Mouse (Mus musculus) cerebral cortex, adult 2 months (tissue): ENCODE measurements around the gene Ctdsp2.

Experiments used
- WGBS: fragments of 180-500 bp; shearing (Covaris S2); methylation state at CpG from one replicate; pipeline ENCODE4 v1.1.7; 2018; 5-methylcytosine and 5-hydroxymethylcytosine counted together

The Ctdsp2 gene

GRCm38 (mm10) chr10:126991676-126992075, 13.2 kb downstream of the Ctdsp2 start:
- 52% methylated on average over 3 of the region's 3 CpGs for WGBS

DNA sequence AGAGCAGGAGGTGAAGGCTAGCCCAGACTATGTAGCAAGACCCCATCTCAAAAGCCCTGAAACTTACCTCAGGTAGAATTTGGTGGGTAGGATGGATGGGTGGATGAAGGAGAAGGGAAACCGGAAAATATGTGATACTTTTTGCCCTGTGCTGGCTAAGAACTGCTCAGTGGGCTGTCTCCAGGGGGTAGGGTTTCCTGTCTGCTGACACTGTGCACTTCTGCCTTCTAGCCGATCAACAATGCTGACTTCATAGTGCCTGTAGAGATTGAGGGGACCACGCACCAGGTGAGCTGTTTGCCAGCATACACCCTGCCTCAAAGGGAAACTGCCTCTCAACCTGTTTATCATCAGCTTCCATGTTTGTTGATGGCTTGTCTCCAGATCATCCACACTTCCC, 15.1 kb downstream of the Ctdsp2 start:
- WGBS, result 74% methylated on average over 3 of the region's 3 CpGs

DNA sequence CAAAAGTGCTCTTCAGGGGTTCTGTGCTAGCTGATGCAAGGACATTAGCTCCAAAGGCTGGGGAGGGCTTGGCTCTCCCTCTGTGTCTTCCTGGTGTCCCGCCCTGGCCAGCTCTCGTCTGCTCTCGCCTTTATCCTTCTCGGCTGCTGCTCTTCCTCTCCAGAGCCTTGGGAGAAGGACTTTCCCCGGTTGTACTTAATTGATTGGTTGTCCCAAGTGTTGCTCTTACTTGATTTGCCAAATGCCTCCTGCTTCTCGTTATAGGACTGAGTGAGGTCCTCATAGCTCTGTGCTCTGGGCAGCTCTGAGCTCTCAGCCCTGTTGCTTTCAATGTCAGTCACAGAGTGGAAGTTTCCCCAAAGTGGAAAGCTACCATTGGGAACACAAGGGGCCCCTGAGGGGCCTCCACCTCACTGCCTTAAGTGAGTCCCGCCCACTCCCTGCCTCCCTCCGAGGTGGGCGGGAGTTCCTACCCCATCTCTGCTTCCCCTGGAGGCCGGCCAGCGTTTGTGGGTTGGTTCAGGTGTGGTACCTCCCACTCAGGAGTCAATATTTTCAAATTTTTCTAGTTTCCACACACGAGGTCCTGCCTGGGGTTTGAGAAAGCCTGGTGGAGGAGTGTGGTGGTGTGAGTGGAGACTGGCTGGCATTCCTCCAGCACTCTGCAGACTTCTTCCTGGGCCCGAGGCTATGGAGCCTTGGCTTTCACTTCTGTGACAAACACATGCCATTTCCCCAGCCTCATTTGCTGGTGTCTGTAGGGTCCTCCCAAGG, 19.0 kb downstream of the Ctdsp2 start:
- 52% methylated on average over 13 of the region's 13 CpGs for WGBS

DNA sequence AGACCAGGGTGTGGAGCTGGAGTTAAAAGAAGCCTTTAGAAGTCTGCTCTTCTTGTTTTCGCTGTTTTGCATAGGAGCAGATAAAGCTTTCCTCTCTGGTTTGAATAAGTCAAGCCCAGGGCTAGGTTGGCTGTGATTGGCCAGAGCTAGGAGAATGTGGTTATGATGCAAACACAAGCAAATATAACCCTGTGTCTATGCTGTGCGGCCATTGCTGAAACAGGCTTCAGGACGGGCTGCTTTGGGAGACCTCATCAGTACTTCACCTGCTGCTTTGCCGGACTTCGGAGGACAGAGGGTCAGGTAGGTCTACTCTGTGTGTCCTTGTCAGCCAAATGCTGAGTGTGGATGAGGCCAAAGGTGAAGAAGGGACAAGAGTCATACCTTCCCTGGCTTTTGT, 22.0 kb downstream of the Ctdsp2 start, which contains the start of gene Avil:
TSS of gene Avil (plus strand) at position 181 of the 400 bp plus-strand sequence.
- 82% methylated on average over 5 of the region's 5 CpGs for WGBS

DNA sequence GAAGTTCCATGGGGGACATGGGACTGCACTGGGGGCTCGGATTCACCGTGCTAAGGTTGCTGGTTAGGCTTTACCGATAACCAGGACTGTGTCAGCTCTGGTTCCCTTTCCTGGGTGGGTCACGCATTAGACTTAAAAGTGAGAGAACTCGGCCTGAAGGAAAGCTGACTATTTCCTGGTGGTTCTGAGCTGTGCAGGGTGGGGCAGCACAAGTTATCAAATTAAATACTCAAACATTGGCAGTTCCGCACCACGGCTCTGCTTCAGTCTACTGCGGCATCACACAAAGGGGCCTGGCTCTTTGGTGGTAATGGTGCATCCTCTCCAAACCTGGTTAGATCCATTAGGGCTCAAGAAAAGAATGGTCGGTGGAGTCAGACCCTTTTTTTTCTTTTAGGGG, 22.8 kb downstream of the Ctdsp2 start:
- WGBS, result 81% methylated on average over 9 of the region's 9 CpGs

DNA sequence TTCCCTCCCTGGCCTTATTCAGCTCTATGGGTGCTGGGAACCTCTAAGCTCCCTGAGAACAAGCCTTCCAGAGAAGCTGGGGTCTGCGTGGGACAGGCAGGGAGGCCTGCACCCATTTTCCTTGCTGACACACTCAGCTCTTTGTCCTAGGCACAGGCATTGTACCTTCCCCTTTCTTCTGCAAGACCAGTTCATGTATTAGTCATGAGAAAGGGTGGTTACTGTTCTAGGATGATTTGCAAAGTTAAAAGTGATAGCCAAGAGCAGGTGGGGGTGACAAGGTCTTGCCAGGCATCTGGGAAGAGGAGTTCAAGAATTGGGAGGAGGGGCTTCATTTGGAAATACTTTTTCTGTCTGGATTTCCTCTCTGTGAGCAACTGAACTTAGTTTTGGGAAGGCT, 23.5 kb downstream of the Ctdsp2 start:
- 67% methylated on average over 1 of the region's 1 CpGs for WGBS

DNA sequence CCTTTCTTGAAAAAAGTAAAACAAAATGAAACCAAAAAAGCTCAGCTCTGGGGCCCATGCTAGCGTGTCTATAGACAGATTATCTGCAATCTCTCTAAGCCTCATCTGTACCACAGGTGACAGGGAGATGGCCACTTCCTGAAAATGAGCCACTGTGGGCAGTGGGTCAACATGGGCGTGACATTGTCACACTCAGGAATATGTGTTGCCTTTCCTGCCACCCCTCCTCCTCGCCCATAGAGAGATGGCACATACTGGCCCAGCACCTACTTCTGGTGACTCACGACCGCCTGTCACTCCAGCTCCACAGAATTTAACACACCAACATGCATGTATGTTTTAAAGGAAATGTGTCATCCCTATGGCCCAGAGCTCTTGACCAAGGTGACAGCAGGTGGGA, 24.2 kb downstream of the Ctdsp2 start:
- WGBS, result 89% methylated on average over 5 of the region's 5 CpGs

- WGBS, result 87% methylated on average over 8 of the region's 8 CpGs
These were observed 24.8 kb downstream of the Ctdsp2 start for GRCm38 (mm10) chr10:127003334-127003733.

GRCm38 (mm10) chr10:127003806-127004205, 25.3 kb downstream of the Ctdsp2 start:
- WGBS, result 72% methylated on average over 7 of the region's 7 CpGs

DNA sequence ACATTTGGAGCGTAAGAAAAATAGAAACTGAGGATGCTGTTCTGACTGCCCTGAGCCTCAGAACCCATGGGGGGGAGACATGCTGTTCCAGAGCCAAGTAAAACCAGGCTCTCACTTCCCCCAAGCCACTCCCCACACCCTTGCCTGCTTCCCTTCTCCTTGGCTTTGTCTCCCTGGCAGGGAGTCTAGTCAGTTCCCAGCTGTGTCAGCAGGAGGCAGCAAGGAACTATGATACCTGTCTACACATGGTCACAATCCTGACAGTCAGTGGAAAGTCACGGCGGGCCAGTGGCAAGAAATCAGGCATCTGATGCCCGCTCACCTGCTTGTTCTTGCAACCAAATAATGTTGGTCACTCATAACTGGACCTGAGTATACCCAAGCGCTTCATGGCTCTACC, 38.0 kb downstream of the Ctdsp2 start:
- WGBS, result 69% methylated on average over 5 of the region's 5 CpGs

DNA sequence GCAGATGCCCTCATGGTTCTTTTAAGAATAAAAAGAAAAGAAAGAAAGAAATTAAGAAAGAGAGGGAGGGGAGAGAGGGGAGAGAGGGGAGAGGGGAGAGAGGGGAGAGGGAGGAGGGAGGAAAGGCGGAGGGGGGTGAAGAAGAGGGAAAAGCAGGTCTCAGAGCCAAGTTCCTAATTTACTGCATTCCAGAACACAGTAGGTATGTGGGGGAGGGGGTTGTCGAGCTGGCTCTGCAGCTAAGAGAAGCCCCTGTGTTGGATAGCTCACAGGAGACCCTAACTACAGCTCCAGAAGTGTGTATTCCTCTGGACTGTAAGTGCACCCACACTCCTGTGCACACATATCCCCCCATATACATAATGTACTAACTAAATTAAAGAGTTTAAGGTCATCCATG, 38.6 kb downstream of the Ctdsp2 start:
- WGBS, result 36% methylated on average over 2 of the region's 2 CpGs

DNA sequence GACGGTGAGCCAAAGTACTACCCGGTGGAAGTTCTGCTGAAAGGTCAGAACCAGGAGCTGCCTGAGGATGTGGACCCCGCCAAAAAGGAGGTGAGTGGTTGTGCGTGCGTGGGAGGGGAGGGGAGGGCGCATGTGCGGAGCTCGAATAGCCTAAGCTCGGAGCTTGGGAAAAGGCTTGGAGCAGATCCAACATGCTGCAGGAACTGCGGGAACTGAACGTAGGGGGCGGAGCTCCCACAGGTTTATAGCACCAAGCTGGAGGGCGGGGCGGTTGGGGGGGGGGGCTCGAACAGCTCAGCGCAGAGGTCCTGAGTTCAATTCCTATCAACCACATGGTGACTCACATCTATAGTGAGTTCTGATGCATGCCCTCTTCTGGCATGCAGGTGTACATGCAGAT, 39.9 kb downstream of the Ctdsp2 start:
- WGBS, result 68% methylated on average over 16 of the region's 16 CpGs

DNA sequence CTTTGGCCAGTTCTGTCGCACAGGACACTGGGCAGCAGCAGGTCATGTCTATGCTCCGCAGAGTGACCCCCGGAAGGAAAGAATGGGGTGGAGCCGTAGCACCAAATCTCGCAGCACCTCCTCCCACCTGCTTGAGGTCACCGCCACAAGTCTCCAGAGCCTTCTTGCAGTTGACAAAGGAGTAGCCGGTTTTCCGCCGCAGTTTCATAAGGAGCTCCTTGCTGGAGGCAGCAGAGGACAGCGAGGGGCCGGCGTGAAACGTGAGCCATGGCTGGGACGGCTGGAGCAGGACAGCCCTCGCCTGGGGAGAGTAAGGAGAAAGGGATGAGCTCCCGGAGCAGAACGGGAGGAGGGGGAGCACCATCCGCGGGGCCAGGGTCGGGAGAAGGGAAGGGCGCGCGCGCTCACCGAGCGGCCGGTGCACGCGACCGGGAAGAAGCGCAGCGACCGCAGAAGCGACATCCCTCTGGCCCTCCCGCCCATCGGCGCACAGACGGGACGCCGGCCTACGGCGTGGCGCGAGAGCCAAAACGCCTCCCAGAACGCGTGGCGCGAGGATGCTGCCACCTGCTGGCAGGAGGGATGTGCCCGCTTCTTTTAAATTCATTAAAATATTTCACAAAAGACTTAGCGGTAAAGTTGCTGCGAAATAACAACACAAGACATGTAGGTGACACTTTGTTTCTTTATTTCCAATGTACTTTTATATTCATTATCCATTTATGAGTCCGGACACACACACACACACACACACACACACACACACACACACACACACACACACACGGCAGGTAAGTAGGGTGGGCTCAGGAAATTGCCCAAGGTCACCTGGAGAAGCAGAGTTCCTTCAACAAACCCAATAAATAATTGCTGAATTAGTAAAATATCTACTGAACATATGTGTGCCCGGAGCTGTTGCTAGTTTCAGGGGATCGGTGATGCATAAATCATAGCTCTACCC, 52.1 kb downstream of the Ctdsp2 start, which contains the start of gene Tsfm:
TSS of gene Tsfm (minus strand) at position 505 of the 961 bp plus-strand sequence.
- WGBS, result 5% methylated on average over 56 of the region's 56 CpGs

GRCm38 (mm10) chr10:127033301-127033741, 54.8 kb downstream of the Ctdsp2 start:
- 86% methylated on average over 8 of the region's 8 CpGs for WGBS

DNA sequence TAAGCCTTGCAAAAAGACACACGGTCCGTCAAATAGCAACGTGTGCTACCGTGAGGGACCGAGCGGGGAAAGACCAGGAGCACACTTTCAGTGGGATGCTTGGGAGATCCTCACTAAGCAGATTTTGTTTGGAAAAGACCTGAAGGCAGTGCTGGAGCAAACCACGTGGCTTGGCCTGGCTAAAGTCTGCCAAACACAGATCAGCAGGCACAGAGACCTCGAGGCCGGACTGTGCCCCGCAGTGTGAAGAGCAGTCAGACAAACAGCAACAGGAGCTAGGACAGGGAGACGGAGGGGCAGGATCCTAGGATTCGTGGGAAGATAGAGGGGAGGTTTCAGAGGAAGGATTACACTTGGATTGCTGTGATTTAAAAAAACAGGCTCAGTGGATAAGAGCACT, 57.8 kb downstream of the Ctdsp2 start:
- WGBS, result 85% methylated on average over 12 of the region's 12 CpGs

GRCm38 (mm10) chr10:127037641-127038040, 59.1 kb downstream of the Ctdsp2 start:
- WGBS, result 81% methylated on average over 12 of the region's 12 CpGs

- 2% methylated on average over 20 of the region's 20 CpGs for WGBS
These were observed 62.2 kb downstream of the Ctdsp2 start for GRCm38 (mm10) chr10:127040569-127041214.

DNA sequence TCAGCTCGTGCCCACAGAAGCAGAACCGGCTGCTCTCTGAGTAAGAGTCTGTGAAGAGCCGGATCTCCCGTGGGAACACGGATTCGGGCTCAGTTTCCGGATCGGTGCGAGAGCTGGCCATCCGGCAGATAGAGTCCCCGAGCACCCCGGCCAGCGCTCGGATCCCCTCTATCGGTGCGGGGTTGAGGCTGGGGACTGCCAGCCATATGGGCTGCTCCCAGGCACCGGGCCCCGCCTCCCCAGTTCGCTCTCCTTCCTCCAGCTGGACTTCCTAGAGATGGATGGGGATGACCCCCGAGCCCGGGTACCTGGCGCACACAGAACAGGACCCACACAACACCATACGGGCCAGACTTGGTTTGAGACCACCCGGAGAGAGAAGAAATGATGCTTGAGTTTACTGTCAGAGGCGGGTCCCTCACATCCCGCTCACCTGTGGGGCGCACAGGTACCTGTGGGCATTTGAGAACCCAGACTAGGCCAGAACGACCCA, 62.8 kb downstream of the Ctdsp2 start, which contains the start of the genes Mettl1 and Eef1akmt3:
TSS of gene Mettl1 (plus strand) at position 141 of the 493 bp plus-strand sequence.
TSS of gene Eef1akmt3 (minus strand) at position 240 of the 493 bp plus-strand sequence.
- under 1% methylated on average over 28 of the region's 28 CpGs for whole genome bisulfite sequencing

DNA sequence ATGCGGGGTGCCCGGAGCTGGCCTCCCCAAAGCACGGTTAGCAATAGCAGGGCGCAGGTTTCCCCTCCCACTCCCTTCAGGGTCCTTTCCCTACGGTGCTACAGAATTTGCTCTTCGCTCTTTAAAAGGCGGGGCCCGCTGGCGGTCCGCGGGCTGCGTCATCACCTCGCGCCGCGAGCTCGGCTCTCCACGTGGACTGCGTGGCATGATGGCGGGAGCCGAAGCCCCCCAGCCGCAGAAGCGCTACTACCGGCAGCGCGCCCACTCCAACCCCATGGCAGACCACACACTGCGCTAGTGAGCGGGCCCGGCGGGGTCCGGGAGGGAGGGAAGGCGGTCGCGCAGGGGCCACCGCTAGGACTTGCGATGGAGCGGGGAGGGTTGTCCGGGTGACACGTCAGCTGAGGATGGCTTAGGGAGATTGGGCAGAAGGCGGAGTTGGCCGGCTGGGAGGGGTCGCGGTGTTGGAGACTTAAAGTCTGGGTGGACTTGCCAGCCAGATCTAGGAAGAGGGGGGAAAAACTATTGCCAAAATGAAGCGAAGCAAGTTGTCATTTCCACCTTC, 63.3 kb downstream of the Ctdsp2 start:
- under 1% methylated on average over 44 of the region's 44 CpGs for WGBS

DNA sequence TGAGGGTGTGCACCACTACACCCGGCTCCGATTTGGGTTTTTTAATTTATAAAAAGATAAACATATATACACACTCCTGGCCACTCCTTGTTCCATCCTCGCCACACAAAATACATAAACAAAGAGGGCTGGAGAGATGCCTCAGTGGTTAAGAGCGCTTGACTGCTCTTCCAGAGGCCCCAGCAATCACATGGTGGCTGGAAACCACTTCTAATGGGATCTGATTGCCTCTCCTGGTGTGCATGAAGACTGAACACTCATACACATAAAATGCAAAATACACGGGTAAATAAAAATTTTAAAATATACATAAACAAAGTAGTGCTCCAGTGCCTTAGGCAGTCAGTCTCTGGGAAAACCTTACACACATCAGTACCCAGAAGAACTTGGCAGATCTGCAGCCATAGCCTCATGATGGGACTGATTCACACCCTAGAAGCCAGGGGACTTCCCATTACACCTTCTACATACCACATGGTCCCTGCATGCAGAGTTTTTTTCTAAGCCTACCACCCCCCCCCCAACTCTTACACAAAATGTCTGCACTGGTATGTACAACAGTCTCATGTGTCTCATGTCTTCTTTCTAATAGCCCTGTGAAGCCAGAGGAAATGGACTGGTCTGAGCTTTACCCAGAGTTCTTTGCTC, 64.1 kb downstream of the Ctdsp2 start:
- 12% methylated on average over 5 of the region's 5 CpGs for WGBS

DNA sequence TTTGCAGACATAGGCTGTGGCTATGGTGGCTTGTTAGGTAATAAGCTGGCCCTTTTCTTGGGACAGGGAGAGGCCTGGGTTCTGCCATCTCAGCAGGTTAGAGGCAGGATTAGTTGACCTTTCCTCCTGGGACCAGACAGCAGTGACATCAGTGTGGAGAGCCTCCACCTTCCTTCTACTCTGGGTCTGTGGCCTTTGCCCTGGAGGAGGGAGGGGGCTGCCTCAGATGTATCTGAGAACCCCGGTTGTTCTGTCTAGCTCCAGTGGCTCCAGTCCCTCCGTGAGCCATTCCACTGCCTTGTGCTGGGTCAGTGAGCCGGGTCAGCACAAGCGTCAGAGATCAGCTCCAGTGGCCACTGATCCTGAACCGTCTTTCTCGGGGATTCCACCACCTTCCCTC, 64.7 kb downstream of the Ctdsp2 start:
- WGBS, result 87% methylated on average over 6 of the region's 6 CpGs
